Mouse (Mus musculus) neutrophil, adult 65 days (primary cell): ENCODE results near the gene Pigu. TPM values are rescaled to one million over a fixed set of nuclear protein-coding genes. Genes with fewer than 3 reads are reported as not detected.

ENCODE experiments used
- total RNA-seq: library from RNA; stranded (reverse); gene quantifications from 2 replicates; pipeline ENCODE4 v1.2.4, GENCODE M21; 2023

Gene Pigu
- total RNA-seq, result 12.3 and 12.6 TPM in 2 replicates

DNA sequence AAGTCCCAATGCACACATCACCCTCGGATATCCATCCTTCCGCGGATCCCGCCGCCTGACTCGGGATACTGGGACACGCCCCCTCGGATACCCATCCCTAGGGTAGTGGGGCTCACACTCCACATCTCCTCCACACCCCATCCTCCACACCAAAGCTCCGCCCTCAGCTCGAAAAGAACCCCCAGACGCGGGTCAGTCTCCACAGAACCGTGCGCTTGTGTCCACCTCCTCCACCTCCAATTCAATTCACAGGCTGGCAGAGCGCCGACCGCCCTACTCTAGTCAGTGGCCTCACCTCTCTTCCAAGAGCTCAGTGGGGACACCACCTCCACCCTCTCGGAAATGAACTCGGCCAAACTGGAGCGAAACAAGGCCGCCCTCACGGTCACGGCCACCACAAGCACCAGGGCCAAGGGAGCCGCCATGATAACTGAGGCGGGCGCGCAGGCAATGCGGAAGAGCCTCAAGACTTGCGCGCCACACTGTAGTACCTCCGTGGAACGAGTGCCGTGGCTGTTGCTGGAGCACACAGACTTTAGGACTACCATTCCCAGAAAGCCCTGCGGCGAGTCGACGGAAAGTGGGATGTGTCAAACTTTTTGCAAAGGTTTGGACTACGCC is at the start of gene Pigu:
Pigu (minus strand) TSS at position 460 of the 621 bp plus-strand sequence.

GRCm38 (mm10) chr2:155380261-155381059 is 23.2 kb upstream of the Pigu start, which contains the start of gene Trp53inp2:
Gene Trp53inp2 (plus strand): TSS chr2:155381059.

DNA sequence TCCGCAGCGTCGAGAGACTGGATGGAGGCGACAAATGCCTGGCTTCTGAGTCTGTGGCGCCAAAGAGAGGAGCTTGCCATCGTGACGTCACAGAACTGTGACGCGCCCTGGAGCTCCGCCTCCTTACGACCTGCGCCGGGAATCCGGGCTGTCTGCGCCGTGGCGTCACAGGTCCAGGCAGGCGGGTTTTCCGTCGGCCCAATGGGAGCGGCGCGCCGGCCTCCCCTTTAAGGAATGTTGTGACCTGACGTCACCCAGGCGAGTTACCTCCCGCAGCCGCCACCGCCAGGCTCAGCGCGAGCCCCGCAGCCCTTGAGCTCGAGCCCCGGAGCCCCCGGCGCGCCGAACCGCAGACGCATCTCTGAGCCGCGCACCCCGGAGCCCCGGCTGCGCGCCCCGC is 81.0 kb downstream of the Pigu start, which contains the start of gene Map1lc3a:
Map1lc3a (plus strand) TSS at position 103 of the 400 bp plus-strand sequence.

DNA sequence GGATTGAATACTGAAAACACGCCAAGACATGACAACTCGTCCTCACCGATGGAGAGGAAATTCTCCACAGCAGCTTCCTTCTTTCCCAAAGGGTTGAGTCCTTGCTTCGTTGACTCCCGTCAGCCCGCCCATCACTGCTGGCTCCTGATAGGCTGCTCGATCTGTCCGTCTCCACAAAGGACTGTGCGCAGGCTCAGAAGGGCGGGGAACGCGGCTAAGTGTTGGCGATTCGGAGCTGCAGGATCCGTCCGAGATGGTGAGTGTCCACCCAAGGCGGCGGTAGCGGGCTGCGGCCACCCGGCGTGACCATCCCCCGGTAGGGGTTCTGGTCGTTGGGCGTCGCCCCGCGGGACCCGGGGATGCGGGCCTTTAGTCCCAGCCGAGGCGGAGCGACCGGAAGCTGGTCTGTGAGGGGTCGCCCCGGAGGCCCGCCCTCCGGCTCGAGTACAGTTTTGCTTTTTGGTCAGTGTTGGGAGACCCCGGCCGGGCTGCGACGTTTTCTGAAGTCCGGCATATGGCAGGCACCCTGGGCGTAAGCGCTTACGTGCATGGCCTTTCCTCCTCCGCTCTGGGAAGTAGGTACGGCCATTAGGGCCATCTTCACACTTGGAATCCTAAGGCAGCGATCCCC is 120.8 kb downstream of the Pigu start, which contains the start of gene Dynlrb1:
Dynlrb1 (plus strand) TSS at position 172 of the 631 bp plus-strand sequence.

Other genes starting within 250 kb of the Pigu start
- gene Itch, start 223.9 kb downstream of the Pigu start, total RNA-seq, result 79.9 TPM in 2 replicates
- gene Dynlrb1, start 120.9 kb downstream of the Pigu start, total RNA-seq, result 66.0 and 82.4 TPM in 2 replicates
- gene Map1lc3a, start 81.1 kb downstream of the Pigu start, total RNA-seq, result 33.6 and 47.4 TPM in 2 replicates
- gene Trp53inp2, start 23.6 kb upstream of the Pigu start, total RNA-seq, result 431 and 452 TPM in 2 replicates
- 43.7 and 45.9 TPM in 2 replicates for gene Ncoa6, start 116.5 kb upstream of the Pigu start, total RNA-seq
- gene Acss2, start 160.5 kb upstream of the Pigu start, total RNA-seq, result 4.9 and 5.4 TPM in 2 replicates
- gene Ggt7, start 160.8 kb upstream of the Pigu start, total RNA-seq, result not detected in 2 replicates
- gene Gss, start 235.4 kb upstream of the Pigu start, total RNA-seq, result 9.7 and 14.6 TPM in 2 replicates